Mouse (Mus musculus) CH12.LX (cell line): ENCODE results near the gene Astl. TPM values are rescaled to one million over a fixed set of nuclear protein-coding genes. Genes with fewer than 3 reads are reported as not detected.
A peak's percentile ranks its signal among the peaks of the same experiment; 100 is the strongest.

ENCODE experiments used
- DNase-seq: peaks from one replicate; pipeline ENCODE4 v3.0.0-alpha.2; 2013; ENCODE audit errors: extremely low read depth
- H3K27ac ChIP-seq: 2 replicates; pipeline ENCODE4 v1.5.1; 2012; ENCODE audit warnings: low read depth, mild to moderate bottlenecking, control low read depth, moderate library complexity; ENCODE audit not compliant: insufficient read depth
- H3K27me3 ChIP-seq: replicated peaks from 2 replicates; pipeline ENCODE3; 2012; ENCODE audit warnings: inconsistent platforms
- H3K36me3 ChIP-seq, 2 experiments: replicated peaks in 1 of 2; 2 replicates each; pipeline versions ENCODE3 to v1.6.1; 2012; ENCODE audit warnings: inconsistent platforms in 1 of 2, low read length in 1 of 2, mild to moderate bottlenecking in 1 of 2, mixed read lengths in 1 of 2, moderate library complexity in 1 of 2; ENCODE audit not compliant: control insufficient read depth in 1 of 2, insufficient read depth in 1 of 2
- H3K4me1 ChIP-seq, 2 experiments: 2 replicates each; pipeline ENCODE4 v1.6.1; 2012; ENCODE audit warnings: inconsistent platforms in 1 of 2, moderate library complexity in 1 of 2; ENCODE audit not compliant: insufficient read depth in 2 of 2, control insufficient read depth in 1 of 2
- H3K4me2 ChIP-seq: 2 replicates; pipeline ENCODE4 v1.6.1; 2012; ENCODE audit warnings: low read depth, mild to moderate bottlenecking, control low read depth; ENCODE audit not compliant: poor library complexity, insufficient read depth, severe bottlenecking
- H3K4me3 ChIP-seq, 3 experiments: fragments of 150-350 bp in 1 of 3; sonication (generic) in 1 of 3; replicated peaks in 1 of 3; 2 replicates each; pipeline versions ENCODE3 to v1.5.1; 2011 to 2012; ENCODE audit warnings: low read depth in 2 of 3, low read length in 2 of 3, mild to moderate bottlenecking in 2 of 3, moderate library complexity in 2 of 3, control low read depth in 1 of 3, improper control_type of control experiment in 1 of 3, inconsistent platforms in 1 of 3, mixed read lengths in 1 of 3; ENCODE audit not compliant: poor library complexity in 1 of 3
- H3K79me2 ChIP-seq: replicated peaks from 2 replicates; pipeline ENCODE4 v1.6.1; 2012; ENCODE audit warnings: mild to moderate bottlenecking, moderate library complexity; ENCODE audit not compliant: control insufficient read depth, poor library complexity, insufficient read depth, severe bottlenecking; ENCODE audit errors: extremely low read depth
- H3K9ac ChIP-seq: 2 replicates; pipeline ENCODE4 v1.6.1; 2012; ENCODE audit warnings: low read depth, mild to moderate bottlenecking, control low read depth, moderate library complexity; ENCODE audit not compliant: insufficient read depth
- H3K9me3 ChIP-seq: replicated peaks from 2 replicates; pipeline ENCODE3; 2012; ENCODE audit warnings: low read length, inconsistent platforms, mixed read lengths
- CHD1 ChIP-seq: IDR thresholded peaks from 2 replicates; pipeline ENCODE4 v1.6.1; 2012; ENCODE audit warnings: low read depth, low read length, improper control_type of control experiment, inconsistent platforms
- CTCF ChIP-seq, 2 experiments: IDR thresholded peaks in 1 of 2; conservative IDR thresholded peaks in 1 of 2; 2 replicates each; pipeline ENCODE4 v1.5.1; 2011 to 2012; ENCODE audit warnings: low read depth in 2 of 2, low read length in 2 of 2, improper control_type of control experiment in 1 of 2, inconsistent platforms in 1 of 2, mild to moderate bottlenecking in 1 of 2, moderate library complexity in 1 of 2
- E2F4 ChIP-seq: IDR thresholded peaks from 2 replicates; pipeline ENCODE4 v1.6.1; 2011; ENCODE audit warnings: low read depth, low read length, improper control_type of control experiment; ENCODE audit not compliant: insufficient replicate concordance
- EP300 ChIP-seq: IDR thresholded peaks from 2 replicates; pipeline ENCODE4 v1.6.1; 2011; ENCODE audit warnings: low read length, improper control_type of control experiment
- HCFC1 ChIP-seq: IDR thresholded peaks from 2 replicates; pipeline ENCODE4 v1.6.1; 2012; ENCODE audit warnings: low read depth, mild to moderate bottlenecking, inconsistent platforms, low read length, improper control_type of control experiment
- JUN ChIP-seq: IDR thresholded peaks from 2 replicates; pipeline ENCODE4 v1.6.1; 2011; ENCODE audit warnings: low read depth, mild to moderate bottlenecking, low read length, improper control_type of control experiment, moderate library complexity; ENCODE audit not compliant: insufficient read depth
- JUND ChIP-seq: conservative IDR thresholded peaks from 2 replicates; pipeline ENCODE4 v1.6.1; 2011; ENCODE audit warnings: low read depth, low read length, improper control_type of control experiment
- KAT2A ChIP-seq: IDR thresholded peaks from 2 replicates; pipeline ENCODE4 v1.6.1; 2012; ENCODE audit warnings: low read length, improper control_type of control experiment, inconsistent platforms; ENCODE audit not compliant: insufficient replicate concordance
- MAFK ChIP-seq: IDR thresholded peaks from 2 replicates; pipeline ENCODE4 v1.6.1; 2011; ENCODE audit warnings: low read length, improper control_type of control experiment; ENCODE audit not compliant: insufficient replicate concordance
- MAX ChIP-seq: IDR thresholded peaks from 2 replicates; pipeline ENCODE4 v1.6.1; 2011; ENCODE audit warnings: low read length, improper control_type of control experiment
- MYC ChIP-seq: IDR thresholded peaks from 2 replicates; pipeline ENCODE4 v1.6.1; 2011; ENCODE audit warnings: low read depth, mild to moderate bottlenecking, improper control_type of control experiment, low read length
- NELFE ChIP-seq: IDR thresholded peaks from 2 replicates; pipeline ENCODE4 v1.6.1; 2011; ENCODE audit warnings: low read depth, low read length, improper control_type of control experiment
- PAX5 ChIP-seq: IDR thresholded peaks from 2 replicates; pipeline ENCODE4 v1.6.1; 2012; ENCODE audit warnings: low read length, inconsistent platforms, mixed read lengths
- POLR2AphosphoS2 ChIP-seq: IDR thresholded peaks from 2 replicates; pipeline ENCODE4 v1.6.1; 2011; ENCODE audit warnings: low read depth, low read length, improper control_type of control experiment
- RAD21 ChIP-seq: IDR thresholded peaks from 2 replicates; pipeline ENCODE4 v1.6.1; 2011; ENCODE audit warnings: low read depth, mild to moderate bottlenecking, low read length, improper control_type of control experiment, moderate library complexity
- SIN3A ChIP-seq: IDR thresholded peaks from 2 replicates; pipeline ENCODE4 v1.6.1; 2012; ENCODE audit warnings: low read length, improper control_type of control experiment, inconsistent platforms
- SMC3 ChIP-seq: IDR thresholded peaks from 2 replicates; pipeline ENCODE4 v1.6.1; 2011; ENCODE audit warnings: low read depth, low read length, improper control_type of control experiment
- TBP ChIP-seq: conservative IDR thresholded peaks from 2 replicates; pipeline ENCODE4 v1.6.1; 2011; ENCODE audit warnings: low read depth, low read length, improper control_type of control experiment
- UBTF ChIP-seq: IDR thresholded peaks from 2 replicates; pipeline ENCODE4 v1.6.1; 2012; ENCODE audit warnings: low read depth, mild to moderate bottlenecking, inconsistent platforms, low read length, improper control_type of control experiment, moderate library complexity
- USF2 ChIP-seq: conservative IDR thresholded peaks from 2 replicates; pipeline ENCODE4 v1.6.1; 2011; ENCODE audit warnings: low read depth, low read length, improper control_type of control experiment
- ZC3H11A ChIP-seq: IDR thresholded peaks from 2 replicates; pipeline ENCODE4 v1.6.1; 2012; ENCODE audit warnings: low read depth, mild to moderate bottlenecking, inconsistent platforms, low read length, improper control_type of control experiment
- ZNF384 ChIP-seq: IDR thresholded peaks from 2 replicates; pipeline ENCODE4 v1.6.1; 2012; ENCODE audit warnings: low read depth, low read length, improper control_type of control experiment, inconsistent platforms
- dilution Hi-C: fragments of 300-500 bp; cut with MboI; formaldehyde crosslinking; loops from 2 replicates; pipeline ENCODE4 v1.14.3; 2020; ENCODE audit warnings: low sequenced_read_pairs; ENCODE audit not compliant: extremely low pct_unique_long_range_greater_than_20kb, extremely low pct_ligation_motif_present
- in situ Hi-C: fragments of 300-500 bp; cut with MboI; formaldehyde crosslinking; loops from 3 replicates; pipeline ENCODE4 v1.14.3; 2019; ENCODE audit warnings: low sequenced_read_pairs, low pct_ligation_motif_present, low pct_unique_long_range_greater_than_20kb, mixed read lengths
- polyA plus RNA-seq: library from polyadenylated mRNA; unstranded; fragments of >175 nt; gene quantifications from 2 replicates; pipeline ENCODE4 v1.2.1, GENCODE M21; 2012; ENCODE audit warnings: low read depth; ENCODE audit not compliant: insufficient read length
- total RNA-seq, 2 experiments: library from RNA; depleted of rRNA; stranded (reverse); fragments of 300-350 nt in 1 of 2; fragments of >200 nt in 1 of 2; gene quantifications; 2 replicates each; pipeline ENCODE4 v1.2.3; 2012 to 2014

Astl gene
- total and polyA plus RNA-seq, 3 experiments = 0.08 TPM; not detected in 2

DNA sequence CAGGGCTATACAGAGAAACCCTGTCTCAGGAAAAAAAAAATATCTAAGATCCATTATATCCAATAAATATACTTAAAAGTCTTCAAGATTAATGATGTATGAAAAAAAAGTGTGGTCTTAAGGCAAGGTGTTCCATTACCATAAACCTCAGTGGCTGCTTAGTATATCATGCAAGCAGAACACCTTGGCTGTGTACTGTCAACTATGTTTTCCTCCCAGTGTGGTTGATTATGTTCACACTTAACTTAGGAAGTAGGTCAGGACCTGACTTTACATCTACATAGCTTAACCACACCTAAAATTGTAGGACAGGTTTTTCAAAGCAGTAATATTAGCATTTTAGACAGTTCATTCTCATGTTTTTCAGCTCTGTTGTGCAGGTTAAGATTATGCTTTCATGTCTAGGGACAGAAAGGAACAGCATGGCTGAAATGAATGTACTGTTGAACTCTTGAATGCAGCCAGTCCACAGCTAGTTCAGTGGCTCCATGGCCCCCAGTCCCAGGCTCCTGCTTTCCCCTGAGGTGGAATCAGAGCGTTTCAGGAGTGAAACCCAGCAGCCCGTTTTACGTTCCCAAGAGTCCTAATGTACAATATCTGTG, 33.7 kb upstream of the Astl start:
- no peak overlapping the region for H3K9ac ChIP-seq
- H3K36me3 ChIP-seq = peaks cover 3 to 14% of the 10 kb centered on the region in 2 experiments
- in situ Hi-C loops = loop anchor here (5.0 kb wide), 1 partner anchor 38 kb away; no protein-coding TSS in a partner anchor
- peaks cover 8 to 42% of the 10 kb centered on the region in 2 experiments for H3K4me1 ChIP-seq
- H3K27me3 ChIP-seq = no peaks in the 10 kb centered on the region
- no peak overlapping the region for H3K4me3 ChIP-seq
- H3K4me2 ChIP-seq = no peak overlapping the region
- H3K9me3 ChIP-seq = no peaks in the 10 kb centered on the region
- no peaks in the 10 kb centered on the region for H3K79me2 ChIP-seq
- DNase-seq = no peak
- dilution Hi-C loops = no loop called here
- H3K27ac ChIP-seq = no peak overlapping the region
- TF ChIP-seq USF2 (no peak), KAT2A (no peak), JUN (no peak), JUND (no peak), E2F4 (no peak), UBTF (no peak), MAX (no peak), CHD1 (no peak), CTCF (conservative IDR thresholded peaks at IDR 0.05 in 1 of 2, IDR thresholded peaks at IDR 0.05 in 1 of 2; ENCODE audit: low read depth in 2 of 2, low read length in 2 of 2) (no peak), TBP (no peak), EP300 (no peak)

- in situ Hi-C loops = loop anchor here (5.0 kb wide), 1 partner anchor 36 kb away; no protein-coding TSS in a partner anchor
- H3K4me1 ChIP-seq = peaks cover 17 to 48% of the 10 kb centered on the region in 2 experiments
- no peak overlapping the region for H3K4me3 ChIP-seq
- no peaks in the 10 kb centered on the region for H3K79me2 ChIP-seq
- no peak overlapping the region for H3K27ac ChIP-seq
- H3K4me2 ChIP-seq = no peak overlapping the region
- no peak for TF ChIP-seq HCFC1
- no peak for TF ChIP-seq MAFK
- peak; percentile 57 for TF ChIP-seq MAX
- TF ChIP-seq SMC3 = peak; percentile 81
- TF ChIP-seq TBP = peak; percentile 51; the same call in 1 of the 2 replicates
- peak; percentile 14 to 96; a peak in 2 of 4 replicates for TF ChIP-seq CTCF (conservative IDR thresholded peaks at IDR 0.05 in 1 of 2, IDR thresholded peaks at IDR 0.05 in 1 of 2; ENCODE audit: low read depth in 2 of 2, low read length in 2 of 2)
- peak; percentile 61 for TF ChIP-seq ZNF384
- TF ChIP-seq RAD21 = peak; percentile 54
- no peak for TF ChIP-seq JUND
- TF ChIP-seq MYC = peak; percentile 86
- peak; percentile 37; the same call in 1 of the 2 replicates for TF ChIP-seq SIN3A
- no peak for TF ChIP-seq POLR2AphosphoS2
- peak; percentile 45; the same call in 1 of the 2 replicates for TF ChIP-seq NELFE
- peak; percentile 42; the same call in 1 of the 2 replicates for TF ChIP-seq ZC3H11A
- no peak for TF ChIP-seq PAX5
- no peak overlapping the region for H3K9ac ChIP-seq
- dilution Hi-C loops = no loop called here
- H3K27me3 ChIP-seq = no peaks in the 10 kb centered on the region
- H3K9me3 ChIP-seq = no peaks in the 10 kb centered on the region
- peaks cover 0 to 3% of the 10 kb centered on the region in 2 experiments for H3K36me3 ChIP-seq
- DNase-seq = peak; percentile 60
These were observed 32.3 kb upstream of the Astl start for GRCm38 (mm10) chr2:127306123-127306522.
